Mouse (Mus musculus) embryonic facial prominence, embryonic 11.5 days (tissue): ENCODE measurements around the gene Zfp871. TPM values are rescaled to one million over a fixed set of nuclear protein-coding genes. Genes with fewer than 3 reads are reported as not detected.

Experiments
- ATAC-seq: fragments of 200-750 bp; cut with Nextera tagmentation; replicated peaks from 2 replicates; pipeline ENCODE4 v1.8.0; 2017; ENCODE audit warnings: low read depth; ENCODE audit not compliant: insufficient number of reproducible peaks, low FRiP score, low TSS enrichment
- DNase-seq: peaks from one replicate; pipeline ENCODE4 v3.0.0-alpha.2; 2015; ENCODE audit warnings: low spot score
- H3K27ac ChIP-seq: fragments of 300-500 bp; sonication (generic); replicated peaks from 2 replicates; pipeline ENCODE4 v1.5.1; 2014; ENCODE audit warnings: mild to moderate bottlenecking, low read depth, low read length, control low read depth
- H3K27me3 ChIP-seq: fragments of 300-500 bp; sonication (generic); 2 replicates; pipeline ENCODE4 v1.6.1; 2014; ENCODE audit warnings: mild to moderate bottlenecking, low read length, moderate library complexity, mixed read lengths; ENCODE audit not compliant: control insufficient read depth, insufficient read depth
- H3K36me3 ChIP-seq: fragments of 300-500 bp; sonication (generic); replicated peaks from 2 replicates; pipeline ENCODE4 v1.6.1; 2014; ENCODE audit warnings: low read depth, mild to moderate bottlenecking, low read length, moderate library complexity, mixed read lengths; ENCODE audit not compliant: control insufficient read depth, insufficient read depth
- H3K4me1 ChIP-seq: fragments of 300-500 bp; sonication (generic); 2 replicates; pipeline ENCODE4 v1.6.1; 2014; ENCODE audit warnings: low read length, mixed read lengths; ENCODE audit not compliant: control insufficient read depth, insufficient read depth
- H3K4me2 ChIP-seq: fragments of 300-500 bp; sonication (generic); 2 replicates; pipeline ENCODE4 v1.6.1; 2014; ENCODE audit warnings: low read depth, mild to moderate bottlenecking, control low read depth, low read length, moderate library complexity
- H3K4me3 ChIP-seq: fragments of 300-500 bp; sonication (generic); 2 replicates; pipeline ENCODE4 v1.5.1; 2014; ENCODE audit warnings: low read depth, low read length, control low read depth
- H3K9ac ChIP-seq: fragments of 300-500 bp; sonication (generic); replicated peaks from 2 replicates; pipeline ENCODE4 v1.6.1; 2014; ENCODE audit warnings: mild to moderate bottlenecking, control low read depth, low read length
- H3K9me3 ChIP-seq: fragments of 300-500 bp; sonication (generic); replicated peaks from 2 replicates; pipeline ENCODE4 v1.6.1; 2016; ENCODE audit warnings: mild to moderate bottlenecking, low read length, inconsistent platforms, mixed read lengths; ENCODE audit not compliant: control insufficient read depth
- WGBS: fragments of 180-500 bp; shearing (Covaris S2); extraction: QIAGEN DNeasy Blood & Tissue Kit; methylation state at CpG from one replicate; pipeline ENCODE4 v1.1.7; 2014; 5-methylcytosine and 5-hydroxymethylcytosine counted together
- polyA plus RNA-seq: library from polyadenylated mRNA; unstranded; fragments of >200 nt; fragmentation: Nextera tagmentation; extraction: Ambion mirVana; gene quantifications from 2 replicates; pipeline ENCODE4 v1.2.1, GENCODE M21; 2014

The Zfp871 gene
- polyA plus RNA-seq, 1 experiment from 2014 or later, result 25.6 TPM

DNA sequence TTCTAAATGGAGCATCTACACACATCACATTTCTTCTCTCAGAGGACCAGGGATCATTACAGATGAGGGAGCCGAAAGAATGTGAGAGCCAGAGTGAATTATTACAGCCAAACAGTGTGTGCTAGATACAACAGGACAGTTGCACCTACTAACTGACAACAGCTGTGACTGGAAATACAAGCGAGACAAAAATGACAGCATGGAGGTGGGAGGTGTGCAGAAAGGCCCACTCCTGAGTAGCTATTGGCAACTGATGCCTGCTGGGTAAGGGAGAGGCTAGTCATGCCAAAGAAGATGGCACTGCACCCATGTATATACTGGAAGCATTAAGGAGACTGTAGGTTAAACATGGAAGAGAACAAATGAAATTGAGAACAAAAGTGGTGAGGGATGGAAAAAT is 21.7 kb downstream of the Zfp871 start:
- no peak for DNase-seq
- H3K9me3 ChIP-seq, result 0 out of 2 replicates have a peak, but pooled peaks cover 2% of the 10 kb centered on the region
- no peak overlapping the region for H3K4me2 ChIP-seq
- H3K9ac ChIP-seq, result no peak overlapping the region
- ATAC-seq, result no peak
- WGBS, result 93% methylated on average over 2 of the region's 2 CpGs
- no peak overlapping the region for H3K4me3 ChIP-seq
- H3K27ac ChIP-seq, result no peak overlapping the region
- peaks cover 13% of the 10 kb centered on the region for H3K36me3 ChIP-seq
- H3K4me1 ChIP-seq, result no peaks in the 10 kb centered on the region
- H3K27me3 ChIP-seq, result no peaks in the 10 kb centered on the region

DNA sequence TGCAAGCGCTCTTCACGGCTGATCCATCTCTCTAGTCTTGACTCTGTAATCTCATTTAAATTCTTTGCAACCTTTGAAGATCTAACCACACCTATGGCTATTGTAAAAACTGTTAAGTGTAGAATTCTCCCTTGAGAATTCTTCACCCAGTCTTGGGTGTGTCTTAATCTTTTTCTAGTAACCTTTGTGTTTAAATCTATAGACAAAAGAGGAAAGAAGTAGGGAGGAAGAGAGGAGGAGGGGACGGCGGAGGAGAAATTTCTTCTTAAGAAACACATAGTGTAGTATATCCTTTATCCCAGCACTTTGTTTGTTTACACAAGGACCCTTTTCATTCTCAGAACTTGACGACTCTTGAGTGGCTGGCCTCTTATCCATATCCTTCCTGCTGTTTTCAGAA is 30.8 kb downstream of the Zfp871 start:
- WGBS, result 70% methylated on average over 5 of the region's 5 CpGs

DNA sequence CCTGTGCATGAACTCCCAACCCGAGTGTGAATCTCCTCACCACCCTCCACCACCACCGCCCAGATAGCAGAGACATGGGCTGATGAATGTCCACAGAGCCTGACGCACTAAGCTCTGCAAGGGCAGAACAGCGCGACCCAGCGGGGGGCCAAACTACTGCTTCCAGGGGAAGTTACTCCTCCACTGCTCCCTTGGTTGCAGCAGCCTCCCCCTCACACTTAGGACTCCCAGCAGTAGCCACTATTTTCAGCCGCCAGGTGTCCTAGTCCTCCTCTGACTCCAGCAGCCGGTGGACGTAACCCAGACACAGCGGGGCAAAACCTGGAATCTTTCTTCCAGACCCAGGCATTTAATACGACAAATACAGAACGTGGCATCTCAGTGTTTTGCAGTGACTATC is 34.5 kb downstream of the Zfp871 start:
- 13% methylated on average over 12 of the region's 12 CpGs for WGBS
- DNase-seq, result peak; percentile 54
- Histone ChIP-seq H3K4me1 (no peaks in the 10 kb centered on the region), H3K9ac (no peak overlapping the region), H3K27ac (no peak overlapping the region), H3K9me3 (no peaks in the 10 kb centered on the region), H3K4me2 (no peak overlapping the region), H3K36me3 (no peaks in the 10 kb centered on the region), H3K27me3 (no peaks in the 10 kb centered on the region), H3K4me3 (no peak overlapping the region)
- no peak for ATAC-seq

More for the DNA sequence above, 30.8 kb downstream of the Zfp871 start:
- Histone ChIP-seq H3K9me3 (no peaks in the 10 kb centered on the region), H3K4me1 (no peaks in the 10 kb centered on the region), H3K36me3 (no peaks in the 10 kb centered on the region), H3K9ac (no peak overlapping the region), H3K27ac (no peak overlapping the region), H3K4me2 (no peak overlapping the region), H3K4me3 (no peak overlapping the region), H3K27me3 (no peaks in the 10 kb centered on the region)
- no peak for ATAC-seq
- no peak for DNase-seq

DNA sequence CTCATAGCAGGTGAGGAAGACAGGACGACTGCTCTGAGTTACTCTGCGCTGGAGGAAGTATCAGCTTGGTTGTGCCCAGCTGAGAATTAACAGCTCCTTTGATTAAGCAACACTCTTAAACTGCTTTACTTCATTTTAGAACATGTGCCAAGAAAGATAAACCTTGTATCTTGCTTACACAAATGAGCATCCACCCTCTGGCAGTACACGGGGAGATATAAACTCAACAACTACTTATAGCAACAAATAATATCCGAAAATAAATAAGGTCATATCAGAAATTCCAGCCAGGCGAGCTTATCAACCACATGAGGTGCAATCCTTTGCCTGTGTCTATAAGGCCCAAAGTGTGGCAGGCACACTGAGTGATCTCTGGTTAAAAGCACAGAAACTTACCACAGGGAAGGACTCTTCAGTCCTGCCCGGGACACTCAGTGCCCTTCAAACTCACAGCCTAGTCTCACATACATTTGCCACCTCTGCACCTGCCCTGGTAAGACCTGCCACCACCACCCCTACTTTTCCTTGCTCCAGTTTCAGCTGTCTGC is 35.2 kb downstream of the Zfp871 start:
- WGBS, result 75% methylated on average over 6 of the region's 6 CpGs
- Histone ChIP-seq H3K27ac (no peak overlapping the region), H3K27me3 (no peaks in the 10 kb centered on the region), H3K9me3 (no peaks in the 10 kb centered on the region), H3K36me3 (no peaks in the 10 kb centered on the region), H3K4me1 (no peaks in the 10 kb centered on the region), H3K9ac (no peak overlapping the region), H3K4me2 (no peak overlapping the region), H3K4me3 (no peak overlapping the region)
- ATAC-seq (no peak), DNase-seq (no peak)

DNA sequence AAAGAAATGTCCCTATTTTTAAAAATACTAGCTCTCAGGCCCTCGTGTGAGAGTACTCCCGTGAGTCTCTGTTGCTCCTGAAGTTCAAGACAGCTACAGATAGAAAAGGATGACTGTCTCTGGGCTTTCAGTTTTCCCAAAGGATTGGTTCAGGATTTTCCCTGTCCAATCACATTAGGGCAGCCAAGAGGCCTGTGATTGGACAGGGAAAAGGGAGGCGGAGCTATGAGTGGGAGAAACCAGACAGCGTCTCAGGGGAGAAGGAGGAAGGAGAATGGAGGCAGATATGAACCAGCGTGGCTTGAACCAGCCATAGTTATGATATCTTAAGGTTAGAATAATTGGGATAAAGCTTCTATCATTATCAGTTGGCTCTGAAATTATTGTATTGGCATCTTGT is 37.5 kb downstream of the Zfp871 start:
- H3K4me3 ChIP-seq, result no peak overlapping the region
- no peak overlapping the region for H3K4me2 ChIP-seq
- H3K27me3 ChIP-seq, result no peaks in the 10 kb centered on the region
- no peak for ATAC-seq
- H3K9ac ChIP-seq, result no peak overlapping the region
- H3K27ac ChIP-seq, result no peak overlapping the region
- no peaks in the 10 kb centered on the region for H3K9me3 ChIP-seq
- no peaks in the 10 kb centered on the region for H3K36me3 ChIP-seq
- WGBS, result 49% methylated on average over 5 of the region's 5 CpGs
- H3K4me1 ChIP-seq, result no peaks in the 10 kb centered on the region
- no peak for DNase-seq

DNA sequence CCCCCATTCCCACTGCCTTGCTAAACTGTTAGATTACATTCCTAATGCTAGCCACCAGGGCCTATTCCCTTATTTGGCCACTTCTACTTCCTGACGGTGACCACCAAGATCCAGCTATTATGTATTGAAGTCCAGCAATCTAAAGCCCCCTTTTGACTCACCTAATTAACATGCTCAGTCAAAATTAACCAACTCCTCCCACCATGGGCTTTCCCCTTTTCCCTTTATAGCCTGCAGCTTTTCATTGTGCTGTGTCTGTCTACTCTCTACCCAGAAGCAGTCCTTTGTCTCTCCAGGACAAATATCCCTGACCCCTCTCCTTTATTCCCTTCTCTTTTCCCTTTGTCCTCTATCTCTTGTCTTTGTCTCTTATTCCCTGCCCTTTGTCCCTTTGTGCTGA is 47.0 kb downstream of the Zfp871 start:
- Histone ChIP-seq H3K27ac (no peak overlapping the region), H3K27me3 (no peaks in the 10 kb centered on the region), H3K4me1 (no peaks in the 10 kb centered on the region), H3K9me3 (no peaks in the 10 kb centered on the region), H3K4me2 (no peak overlapping the region), H3K36me3 (no peaks in the 10 kb centered on the region), H3K9ac (no peak overlapping the region), H3K4me3 (no peak overlapping the region)
- WGBS, result 23% methylated on average over 1 of the region's 1 CpGs
- no peak for ATAC-seq
- DNase-seq, result no peak

DNA sequence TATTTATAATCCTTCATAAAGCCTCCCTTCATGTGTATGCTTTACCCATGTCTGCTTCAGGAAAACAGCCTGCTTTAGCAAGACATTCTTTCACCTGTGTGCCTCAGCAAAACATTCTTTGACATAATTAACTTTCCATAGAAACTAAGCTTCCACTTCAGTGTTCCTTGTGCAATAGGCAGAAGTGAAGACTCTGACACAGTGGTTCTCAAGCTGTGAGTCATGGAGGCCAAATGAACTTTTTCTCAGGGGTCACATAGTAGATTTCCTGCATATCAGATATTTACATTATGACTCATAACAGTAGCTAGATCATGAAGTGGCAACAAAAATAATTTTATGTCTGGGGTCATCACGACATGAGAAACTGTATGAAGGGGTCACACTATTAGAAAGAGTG is 49.7 kb downstream of the Zfp871 start:
- ATAC-seq, result no peak
- no peak for DNase-seq
- H3K4me2 ChIP-seq, result no peak overlapping the region
- no peak overlapping the region for H3K4me3 ChIP-seq
- WGBS, result 92% methylated on average over 1 of the region's 1 CpGs
- H3K27ac ChIP-seq, result no peak overlapping the region
- no peaks in the 10 kb centered on the region for H3K36me3 ChIP-seq
- no peaks in the 10 kb centered on the region for H3K9me3 ChIP-seq
- no peaks in the 10 kb centered on the region for H3K4me1 ChIP-seq
- H3K9ac ChIP-seq, result no peak overlapping the region
- no peaks in the 10 kb centered on the region for H3K27me3 ChIP-seq

DNA sequence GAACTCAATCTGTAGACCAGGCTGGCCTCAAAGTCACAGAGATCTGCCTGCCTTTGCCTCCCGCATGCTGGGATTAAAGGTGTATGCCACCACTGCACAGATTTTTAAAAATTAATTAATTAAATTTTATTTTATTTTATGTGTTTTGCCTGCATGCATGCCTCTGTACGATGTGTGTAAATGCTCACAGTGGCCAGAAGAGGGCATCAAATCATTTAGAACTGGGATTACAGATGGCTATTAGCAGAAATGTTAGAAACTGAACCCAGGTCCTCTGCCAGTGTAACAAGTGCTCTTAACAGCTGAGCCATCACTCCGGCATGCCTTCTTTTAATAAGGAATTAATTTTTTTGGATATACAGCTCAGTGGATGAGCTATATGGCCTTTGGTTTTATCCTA is 59.1 kb downstream of the Zfp871 start:
- H3K36me3 ChIP-seq, result no peaks in the 10 kb centered on the region
- WGBS, result 74% methylated on average over 3 of the region's 3 CpGs
- H3K27ac ChIP-seq, result no peak overlapping the region
- H3K4me1 ChIP-seq, result no peaks in the 10 kb centered on the region
- no peak overlapping the region for H3K4me3 ChIP-seq
- peak; percentile 15 for DNase-seq
- no peak overlapping the region for H3K4me2 ChIP-seq
- H3K27me3 ChIP-seq, result no peaks in the 10 kb centered on the region
- no peak for ATAC-seq
- H3K9me3 ChIP-seq, result no peaks in the 10 kb centered on the region
- H3K9ac ChIP-seq, result no peak overlapping the region
